Mouse (Mus musculus): ENCODE measurements around the gene Pttg1. TPM values are rescaled to one million over a fixed set of nuclear protein-coding genes. Genes with fewer than 3 reads are reported as not detected.
A peak's percentile ranks its signal among the peaks of the same experiment; 100 is the strongest.

Pttg1 gene
- polyA plus RNA-seq, 1 experiment from 2014 or later, result 60.9 TPM

DNA sequence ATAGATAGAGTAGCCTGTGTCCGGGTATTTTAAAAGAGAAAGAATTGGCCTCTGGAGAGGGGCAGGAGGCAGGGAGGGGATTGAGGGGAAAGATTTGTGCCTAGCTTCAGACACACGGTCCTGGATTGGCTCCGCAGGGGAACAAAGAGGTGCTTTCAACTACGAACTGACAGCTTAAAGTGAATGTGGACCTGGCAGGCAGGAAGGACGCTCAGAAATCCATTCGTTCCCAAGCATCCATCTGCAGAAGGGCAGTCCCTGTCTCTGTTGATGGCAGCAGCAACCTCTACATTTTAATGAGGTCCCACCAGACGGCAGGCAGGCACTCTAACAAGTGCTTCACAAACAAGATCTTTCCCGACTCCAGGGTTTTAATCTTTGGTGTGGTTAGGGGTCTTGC is 40.3 kb downstream of the Pttg1 start:
- ATAC-seq (ENCODE audit: insufficient read depth, low FRiP score, low read depth), result peak; percentile 56
- no peak overlapping the region for H3K27ac ChIP-seq
- H3K27me3 ChIP-seq (replicated peaks), result 0 out of 2 replicates have a peak, but pooled peaks cover 3% of the 10 kb centered on the region
- H3K36me3 ChIP-seq, result no peaks in the 10 kb centered on the region
- H3K9me3 ChIP-seq, result no peaks in the 10 kb centered on the region
- H3K4me2 ChIP-seq, result peak overlapping the region; percentile 61
- H3K4me1 ChIP-seq, result peaks cover 2% of the 10 kb centered on the region; the same call in 1 of the 2 replicates
- peak overlapping the region; percentile 35 for H3K4me3 ChIP-seq (replicated peaks)
- no peak overlapping the region for H3K9ac ChIP-seq
- WGBS, result 7% methylated on average over 8 of the region's 8 CpGs

GRCm38 (mm10) chr11:43385055-43385649 is 40.9 kb downstream of the Pttg1 start:
- peak overlapping the region; percentile 35 for H3K4me3 ChIP-seq (replicated peaks)
- H3K27ac ChIP-seq, result peak overlapping the region; percentile 21; the same call in 1 of the 2 replicates
- no peaks in the 10 kb centered on the region for H3K9me3 ChIP-seq
- peak overlapping the region; percentile 61 for H3K4me2 ChIP-seq
- peak; percentile 86 for ATAC-seq (ENCODE audit: insufficient read depth, low FRiP score, low read depth)
- peaks cover 2% of the 10 kb centered on the region; the same call in 1 of the 2 replicates for H3K4me1 ChIP-seq
- H3K9ac ChIP-seq, result no peak overlapping the region; the same call in 1 of the 2 replicates
- WGBS, result 3% methylated on average over 18 of the region's 18 CpGs
- H3K36me3 ChIP-seq, result no peaks in the 10 kb centered on the region
- H3K27me3 ChIP-seq (replicated peaks), result 0 out of 2 replicates have a peak, but pooled peaks cover 3% of the 10 kb centered on the region

GRCm38 (mm10) chr11:43383581-43383980 is 42.5 kb downstream of the Pttg1 start:
- H3K27me3 ChIP-seq (replicated peaks), result 0 out of 2 replicates have a peak, but pooled peaks cover 3% of the 10 kb centered on the region
- 85% methylated on average over 2 of the region's 2 CpGs for WGBS
- H3K4me1 ChIP-seq, result peaks cover 2% of the 10 kb centered on the region; the same call in 1 of the 2 replicates
- H3K27ac ChIP-seq, result no peak overlapping the region
- no peak overlapping the region for H3K4me3 ChIP-seq (replicated peaks)
- no peak for ATAC-seq (ENCODE audit: insufficient read depth, low FRiP score, low read depth)
- no peak overlapping the region for H3K9ac ChIP-seq
- H3K4me2 ChIP-seq, result no peak overlapping the region
- H3K9me3 ChIP-seq, result no peaks in the 10 kb centered on the region
- no peaks in the 10 kb centered on the region for H3K36me3 ChIP-seq

DNA sequence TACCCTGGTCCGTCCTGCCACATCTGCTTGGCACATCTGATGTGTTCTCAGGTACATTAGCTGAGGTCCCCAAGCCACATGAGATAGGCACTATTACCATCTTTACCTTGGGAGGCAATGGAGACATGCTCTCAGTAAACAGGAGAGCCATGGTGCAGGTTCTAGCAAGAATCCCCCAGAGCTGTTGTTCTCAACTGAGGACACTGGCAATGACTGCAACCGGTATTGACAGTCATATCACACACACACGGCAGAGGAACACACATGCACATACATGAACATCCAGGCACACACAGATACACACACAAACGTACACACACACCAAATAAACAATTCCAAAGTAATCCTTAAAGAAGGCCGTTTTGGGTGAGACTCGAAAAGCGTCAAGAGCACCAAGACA is 45.1 kb downstream of the Pttg1 start:
- H3K4me1 ChIP-seq, result peaks cover 2% of the 10 kb centered on the region; the same call in 1 of the 2 replicates
- ATAC-seq (ENCODE audit: insufficient read depth, low FRiP score, low read depth), result no peak
- H3K9me3 ChIP-seq, result no peaks in the 10 kb centered on the region
- no peak overlapping the region for H3K4me2 ChIP-seq
- H3K27ac ChIP-seq, result no peak overlapping the region
- H3K4me3 ChIP-seq (replicated peaks), result no peak overlapping the region
- WGBS, result 79% methylated on average over 7 of the region's 7 CpGs
- H3K9ac ChIP-seq, result no peak overlapping the region
- H3K36me3 ChIP-seq, result no peaks in the 10 kb centered on the region
- 0 out of 2 replicates have a peak, but pooled peaks cover 3% of the 10 kb centered on the region for H3K27me3 ChIP-seq (replicated peaks)

DNA sequence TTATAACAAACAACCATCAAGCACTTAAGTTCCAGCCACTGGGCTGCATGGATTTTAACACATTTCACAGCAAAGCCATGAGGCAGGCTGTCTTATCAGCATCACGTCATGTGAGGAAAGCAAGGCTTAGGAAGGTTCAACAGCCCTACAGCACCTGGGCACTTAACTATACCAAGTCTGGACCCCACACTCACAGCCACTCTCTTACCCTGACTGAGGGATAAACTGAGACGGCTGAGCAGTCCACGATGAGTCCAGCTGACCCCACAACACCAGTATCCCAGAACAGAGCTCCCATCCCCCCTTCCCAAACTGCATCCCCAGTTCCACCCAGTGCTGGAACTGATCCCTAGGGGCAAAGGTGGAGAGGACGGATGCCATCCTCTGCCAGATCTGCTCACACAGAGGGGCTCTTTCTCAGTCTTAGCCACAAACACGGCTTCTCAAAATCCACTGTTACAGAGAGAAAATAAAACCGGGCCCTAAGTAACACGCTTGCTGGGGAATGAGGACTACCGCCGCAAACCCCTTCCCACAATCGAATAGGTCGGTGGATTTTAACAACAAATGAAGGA is 46.1 kb downstream of the Pttg1 start:
- H3K27me3 ChIP-seq (replicated peaks), result 0 out of 2 replicates have a peak, but pooled peaks cover 2% of the 10 kb centered on the region
- H3K9me3 ChIP-seq, result no peaks in the 10 kb centered on the region
- H3K36me3 ChIP-seq, result no peaks in the 10 kb centered on the region
- H3K4me2 ChIP-seq, result no peak overlapping the region
- no peak overlapping the region for H3K4me3 ChIP-seq (replicated peaks)
- 80% methylated on average over 11 of the region's 11 CpGs for WGBS
- no peak for ATAC-seq (ENCODE audit: insufficient read depth, low FRiP score, low read depth)
- H3K27ac ChIP-seq, result no peak overlapping the region
- no peak overlapping the region for H3K9ac ChIP-seq
- H3K4me1 ChIP-seq, result peaks cover 2% of the 10 kb centered on the region; the same call in 1 of the 2 replicates

DNA sequence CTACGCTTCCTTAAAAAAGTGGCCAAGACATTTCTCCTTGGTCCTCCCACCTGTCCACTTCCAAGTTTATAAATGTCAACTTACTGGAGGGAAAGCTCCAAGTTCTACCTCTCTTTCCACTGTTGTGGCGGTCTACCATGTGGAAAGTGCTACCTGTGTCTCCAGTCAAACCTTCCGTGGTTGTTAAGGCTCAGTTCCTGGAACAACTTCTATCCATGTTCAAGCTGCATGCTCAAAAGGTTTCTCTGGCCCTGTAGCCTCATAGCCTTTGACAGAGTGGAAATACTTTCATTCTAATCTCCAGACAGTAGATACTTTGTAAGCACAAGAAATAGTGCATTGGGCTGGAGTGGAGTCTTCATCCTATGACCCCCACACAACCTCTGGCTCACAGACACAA is 46.6 kb downstream of the Pttg1 start:
- Histone ChIP-seq H3K4me2 (no peak overlapping the region), H3K36me3 (no peaks in the 10 kb centered on the region), H3K9ac (no peak overlapping the region), H3K27ac (no peak overlapping the region), H3K4me3 (replicated peaks) (no peak overlapping the region), H3K4me1 (no peaks in the 10 kb centered on the region), H3K9me3 (no peaks in the 10 kb centered on the region), H3K27me3 (replicated peaks) (no peaks in the 10 kb centered on the region)
- 90% methylated on average over 3 of the region's 3 CpGs for WGBS
- ATAC-seq (ENCODE audit: insufficient read depth, low FRiP score, low read depth), result no peak

GRCm38 (mm10) chr11:43377083-43377850 is 48.8 kb downstream of the Pttg1 start:
- no peak overlapping the region for H3K4me2 ChIP-seq
- no peak overlapping the region for H3K4me3 ChIP-seq (replicated peaks)
- H3K9ac ChIP-seq, result no peak overlapping the region
- no peak for ATAC-seq (ENCODE audit: insufficient read depth, low FRiP score, low read depth)
- no peak overlapping the region for H3K27ac ChIP-seq
- 80% methylated on average over 8 of the region's 8 CpGs for WGBS
- no peaks in the 10 kb centered on the region for H3K4me1 ChIP-seq
- no peaks in the 10 kb centered on the region for H3K9me3 ChIP-seq
- no peaks in the 10 kb centered on the region for H3K36me3 ChIP-seq
- no peaks in the 10 kb centered on the region for H3K27me3 ChIP-seq (replicated peaks)

DNA sequence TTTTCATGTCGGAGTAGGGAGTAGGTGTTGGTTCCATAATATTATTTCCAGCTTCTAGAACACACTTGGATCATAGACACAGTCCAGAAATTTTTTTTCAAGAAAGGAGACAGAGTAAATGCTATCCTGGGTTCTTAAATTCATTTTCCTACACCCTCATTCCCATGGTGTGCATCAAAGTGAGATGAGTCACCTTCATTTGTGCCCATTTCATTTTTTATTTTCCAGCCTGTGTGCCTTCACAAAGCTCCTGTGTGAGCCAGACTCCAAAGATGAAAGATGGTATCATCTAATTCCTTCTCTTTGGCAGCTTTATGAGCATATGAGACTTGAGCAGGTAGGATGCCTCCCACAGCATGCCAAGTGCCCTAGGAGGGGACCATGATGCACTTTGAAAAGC is 49.5 kb downstream of the Pttg1 start:
- no peak overlapping the region for H3K9ac ChIP-seq
- H3K4me2 ChIP-seq, result no peak overlapping the region
- H3K4me1 ChIP-seq, result no peaks in the 10 kb centered on the region
- no peaks in the 10 kb centered on the region for H3K36me3 ChIP-seq
- no peak overlapping the region for H3K4me3 ChIP-seq (replicated peaks)
- no peak for ATAC-seq (ENCODE audit: insufficient read depth, low FRiP score, low read depth)
- no peaks in the 10 kb centered on the region for H3K9me3 ChIP-seq
- no peaks in the 10 kb centered on the region for H3K27me3 ChIP-seq (replicated peaks)
- H3K27ac ChIP-seq, result no peak overlapping the region
- WGBS, result 90% methylated on average over 1 of the region's 1 CpGs

DNA sequence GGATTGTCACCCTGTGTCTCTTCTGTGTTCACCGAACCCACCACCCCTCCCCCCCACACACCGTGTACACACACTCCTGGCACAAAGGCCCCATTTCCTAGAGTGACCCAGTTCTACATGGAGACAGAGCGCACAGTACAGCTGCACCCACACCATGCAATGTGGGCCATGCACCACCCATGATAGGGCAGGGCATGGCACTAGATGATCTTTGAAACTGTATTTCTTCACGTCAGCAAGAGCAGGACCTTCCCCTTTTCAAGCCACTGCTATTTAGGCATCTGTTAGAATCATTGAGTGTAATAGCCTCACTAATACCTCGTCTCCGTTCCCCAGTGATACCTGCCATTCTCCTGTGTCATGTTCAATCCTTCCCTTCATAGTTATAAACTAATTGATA is 51.1 kb downstream of the Pttg1 start:
- H3K27me3 ChIP-seq (replicated peaks), result no peaks in the 10 kb centered on the region
- no peak overlapping the region for H3K9ac ChIP-seq
- no peak overlapping the region for H3K4me2 ChIP-seq
- ATAC-seq (ENCODE audit: insufficient read depth, low FRiP score, low read depth), result no peak
- no peaks in the 10 kb centered on the region for H3K9me3 ChIP-seq
- H3K4me1 ChIP-seq, result no peaks in the 10 kb centered on the region
- 76% methylated on average over 6 of the region's 6 CpGs for WGBS
- no peak overlapping the region for H3K4me3 ChIP-seq (replicated peaks)
- H3K27ac ChIP-seq, result no peak overlapping the region
- H3K36me3 ChIP-seq, result no peaks in the 10 kb centered on the region

- Histone ChIP-seq H3K9ac (no peak overlapping the region), H3K36me3 (no peaks in the 10 kb centered on the region), H3K27ac (no peak overlapping the region), H3K4me2 (no peak overlapping the region), H3K4me3 (replicated peaks) (no peak overlapping the region), H3K9me3 (no peaks in the 10 kb centered on the region), H3K4me1 (no peaks in the 10 kb centered on the region), H3K27me3 (replicated peaks) (no peaks in the 10 kb centered on the region)
- WGBS, result 72% methylated on average over 3 of the region's 3 CpGs
- no peak for ATAC-seq (ENCODE audit: insufficient read depth, low FRiP score, low read depth)
These were observed 52.7 kb downstream of the Pttg1 start for GRCm38 (mm10) chr11:43373367-43373766.

DNA sequence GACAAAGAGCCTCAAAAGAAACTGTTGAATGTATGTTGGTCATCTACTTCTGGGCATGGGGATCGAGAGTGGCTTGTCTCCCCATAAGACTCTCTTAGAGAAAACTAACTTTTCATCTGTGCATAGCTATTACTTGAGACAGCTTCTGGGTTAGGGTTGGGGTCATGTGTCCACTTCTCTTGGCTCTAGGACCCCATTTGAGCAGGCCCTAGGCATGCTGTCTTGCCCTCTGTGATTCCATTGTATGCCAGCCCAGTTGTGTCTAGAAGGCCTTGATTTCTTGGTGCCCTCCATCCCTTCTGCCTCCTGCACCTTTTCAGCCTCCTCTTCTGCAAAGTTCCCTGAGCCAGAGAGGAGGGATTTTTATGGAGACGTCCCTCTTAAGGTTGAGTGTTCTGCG is 54.2 kb downstream of the Pttg1 start:
- Histone ChIP-seq H3K36me3 (no peaks in the 10 kb centered on the region), H3K27ac (no peak overlapping the region), H3K4me2 (no peak overlapping the region), H3K27me3 (replicated peaks) (no peaks in the 10 kb centered on the region), H3K4me1 (no peaks in the 10 kb centered on the region), H3K4me3 (replicated peaks) (no peak overlapping the region), H3K9me3 (no peaks in the 10 kb centered on the region), H3K9ac (no peak overlapping the region)
- ATAC-seq (ENCODE audit: insufficient read depth, low FRiP score, low read depth), result no peak
- WGBS, result 91% methylated on average over 3 of the region's 3 CpGs

Data from stomach, embryonic 15.5 days (tissue).